Mouse (Mus musculus): ENCODE measurements around the gene Ube2cbp. TPM values are rescaled to one million over a fixed set of nuclear protein-coding genes. Genes with fewer than 3 reads are reported as not detected.

Gene Ube2cbp
- polyA plus RNA-seq, 1 experiment from 2014 or later = 6.0 TPM

DNA sequence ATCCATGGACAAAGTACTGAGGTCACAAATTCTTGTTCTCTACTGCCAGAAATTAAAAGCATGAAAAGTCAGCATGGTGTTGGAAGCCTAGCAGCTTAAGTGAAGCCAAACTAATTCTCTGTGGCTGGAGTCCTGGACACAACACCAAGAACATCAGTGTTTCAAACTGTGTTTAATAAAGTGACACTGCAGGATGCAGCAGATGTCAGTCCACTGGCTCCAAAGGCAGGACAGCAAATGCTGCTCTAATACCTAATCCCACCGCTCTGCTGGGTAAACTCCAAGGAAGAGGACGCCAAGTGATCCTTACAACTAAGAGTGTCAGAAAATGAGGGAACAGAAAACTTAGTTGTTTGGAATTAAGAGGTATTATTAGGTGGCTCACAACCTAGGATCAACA is 158.2 kb downstream of the Ube2cbp start:
- H3K4me3 ChIP-seq = no peak overlapping the region

DNA sequence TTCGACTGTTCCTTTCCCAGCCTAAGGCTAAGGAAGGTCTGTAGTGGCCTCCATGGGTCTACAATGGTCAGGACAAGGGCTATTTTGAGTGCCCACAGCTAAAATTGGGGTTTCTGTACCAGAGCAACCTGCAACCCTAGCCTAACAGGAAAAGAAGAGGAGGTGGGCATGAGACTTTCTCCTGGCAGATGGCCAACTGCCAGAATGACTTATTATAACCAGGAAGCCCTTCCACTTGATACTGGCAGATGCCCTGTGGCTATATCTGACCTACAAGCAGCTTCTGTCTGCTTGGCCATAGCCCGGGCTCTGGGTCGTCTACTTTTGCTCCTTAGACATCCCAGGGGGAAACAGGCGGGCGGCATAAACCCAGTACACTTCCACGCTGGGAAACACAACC is 163.3 kb downstream of the Ube2cbp start:
- no peak overlapping the region for H3K9ac ChIP-seq
- H3K9me3 ChIP-seq (replicated peaks) = no peaks in the 10 kb centered on the region
- no peak for ATAC-seq
- H3K27ac ChIP-seq = no peak overlapping the region
- no peaks in the 10 kb centered on the region for H3K36me3 ChIP-seq (ENCODE audit: poor library complexity, severe bottlenecking)
- H3K4me1 ChIP-seq = peaks cover 6% of the 10 kb centered on the region
- H3K4me3 ChIP-seq = no peak overlapping the region
- H3K27me3 ChIP-seq = no peaks in the 10 kb centered on the region
- WGBS = 93% methylated on average over 6 of the region's 6 CpGs
- H3K4me2 ChIP-seq = no peak overlapping the region

More for the DNA sequence above, 158.2 kb downstream of the Ube2cbp start:
- no peak for ATAC-seq
- H3K36me3 ChIP-seq (ENCODE audit: poor library complexity, severe bottlenecking) = no peaks in the 10 kb centered on the region
- no peak overlapping the region for H3K27ac ChIP-seq
- H3K9me3 ChIP-seq (replicated peaks) = no peaks in the 10 kb centered on the region
- H3K27me3 ChIP-seq = no peaks in the 10 kb centered on the region
- H3K4me1 ChIP-seq = no peaks in the 10 kb centered on the region
- 87% methylated on average over 2 of the region's 2 CpGs for WGBS
- no peak overlapping the region for H3K9ac ChIP-seq
- H3K4me2 ChIP-seq = no peak overlapping the region

DNA sequence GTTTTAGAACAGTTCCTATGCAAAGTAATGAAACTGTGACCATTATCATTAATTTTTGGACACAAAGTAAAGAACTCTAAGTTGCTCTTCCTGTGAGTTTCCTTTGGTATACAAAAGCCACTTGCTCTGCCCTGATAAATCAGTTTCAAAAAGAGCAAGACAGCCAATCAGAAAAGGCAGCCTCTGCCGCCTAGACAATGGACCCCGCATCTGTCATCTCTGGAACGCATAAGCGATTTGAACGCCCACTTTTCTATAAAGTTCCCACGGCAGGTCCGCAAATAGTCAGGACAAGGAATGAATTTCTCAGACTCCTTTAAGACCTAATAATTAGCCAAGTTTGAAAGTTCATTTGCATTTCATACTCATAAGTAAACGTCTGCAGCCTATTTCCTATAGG is 166.2 kb downstream of the Ube2cbp start:
- peaks cover 6% of the 10 kb centered on the region for H3K4me1 ChIP-seq
- no peak overlapping the region for H3K4me3 ChIP-seq
- H3K27me3 ChIP-seq = no peaks in the 10 kb centered on the region
- H3K36me3 ChIP-seq (ENCODE audit: poor library complexity, severe bottlenecking) = no peaks in the 10 kb centered on the region
- WGBS = 30% methylated on average over 8 of the region's 8 CpGs
- no peaks in the 10 kb centered on the region for H3K9me3 ChIP-seq (replicated peaks)
- H3K4me2 ChIP-seq = no peak overlapping the region
- no peak overlapping the region for H3K27ac ChIP-seq
- 0 out of 2 replicates have a peak, but pooled peaks have one; percentile 30 for ATAC-seq
- H3K9ac ChIP-seq = no peak overlapping the region

DNA sequence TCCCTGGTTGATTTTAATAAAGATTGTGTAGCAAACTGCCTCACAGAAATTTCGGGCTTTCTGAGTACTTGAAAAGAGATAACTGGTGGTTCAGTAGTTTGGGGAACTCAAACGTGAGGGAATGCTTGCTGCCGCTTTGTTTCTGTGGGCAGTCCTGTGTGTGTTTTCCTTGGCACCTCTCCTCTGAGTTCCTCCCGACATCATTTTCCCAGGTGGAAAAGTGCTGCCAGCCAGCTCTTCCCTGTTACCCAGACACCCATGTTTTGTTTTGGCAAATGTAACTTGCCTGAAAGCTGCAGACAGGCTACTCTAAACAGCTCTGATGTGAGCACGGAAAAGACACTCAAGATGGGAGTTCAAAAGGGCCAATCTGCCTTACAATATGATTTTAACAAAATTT is 166.6 kb downstream of the Ube2cbp start:
- Histone ChIP-seq H3K4me1 (peaks cover 6% of the 10 kb centered on the region), H3K4me3 (no peak overlapping the region), H3K9me3 (replicated peaks) (no peaks in the 10 kb centered on the region), H3K36me3 (ENCODE audit: poor library complexity, severe bottlenecking) (no peaks in the 10 kb centered on the region), H3K27me3 (no peaks in the 10 kb centered on the region), H3K27ac (no peak overlapping the region), H3K9ac (no peak overlapping the region), H3K4me2 (no peak overlapping the region)
- ATAC-seq = no peak
- WGBS = 25% methylated on average over 5 of the region's 5 CpGs

DNA sequence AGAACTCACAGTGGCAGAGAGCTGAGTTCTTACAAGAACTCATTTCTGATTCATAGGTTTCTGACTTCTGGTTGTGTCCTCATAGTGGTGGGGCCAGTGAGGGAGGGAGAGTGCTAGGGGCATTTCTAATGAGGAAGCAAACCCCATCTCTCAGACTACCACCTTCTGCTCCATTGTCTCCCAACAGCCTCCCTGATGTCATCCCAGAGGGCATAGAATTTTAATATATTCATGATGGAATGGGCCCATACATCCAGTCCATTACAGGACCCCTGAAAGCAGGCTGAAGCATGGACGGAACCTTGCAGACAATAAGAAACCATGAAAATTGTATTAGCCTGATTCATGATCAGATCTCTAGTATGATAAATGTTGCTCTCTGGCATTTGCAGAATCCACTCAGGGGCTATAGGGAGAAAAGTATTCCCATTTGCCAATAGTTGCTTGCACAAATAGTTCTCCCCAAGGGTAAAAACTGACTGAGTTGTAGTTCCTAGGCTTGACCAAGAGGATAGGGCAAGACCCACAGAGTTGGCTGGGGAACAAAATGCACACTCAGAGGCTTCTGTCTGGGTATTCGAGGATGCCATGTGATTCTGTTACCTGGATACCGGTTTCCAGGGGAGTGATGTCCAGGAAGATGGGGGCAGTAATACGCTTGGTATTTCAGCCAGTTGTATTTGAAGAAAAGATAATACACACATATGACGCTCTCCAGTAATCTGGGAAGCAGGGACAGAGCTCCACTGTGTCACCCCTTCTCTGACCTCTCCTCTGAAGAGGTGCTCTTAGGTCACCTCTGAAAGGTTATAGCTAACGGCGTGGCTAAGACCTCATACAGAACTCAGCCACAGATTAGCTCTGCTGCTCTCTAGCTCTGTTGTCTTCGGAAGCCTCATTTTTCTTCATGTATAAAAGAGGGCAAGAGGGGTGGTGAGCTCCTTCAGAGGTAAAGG is 167.8 kb downstream of the Ube2cbp start:
- no peaks in the 10 kb centered on the region for H3K36me3 ChIP-seq (ENCODE audit: poor library complexity, severe bottlenecking)
- ATAC-seq = no peak
- peaks cover 6% of the 10 kb centered on the region for H3K4me1 ChIP-seq
- 75% methylated on average over 8 of the region's 8 CpGs for WGBS
- no peak overlapping the region for H3K4me3 ChIP-seq
- H3K27me3 ChIP-seq = no peaks in the 10 kb centered on the region
- H3K27ac ChIP-seq = no peak overlapping the region
- no peak overlapping the region; the same call in 1 of the 2 replicates for H3K9ac ChIP-seq
- no peaks in the 10 kb centered on the region for H3K9me3 ChIP-seq (replicated peaks)
- H3K4me2 ChIP-seq = no peak overlapping the region

DNA sequence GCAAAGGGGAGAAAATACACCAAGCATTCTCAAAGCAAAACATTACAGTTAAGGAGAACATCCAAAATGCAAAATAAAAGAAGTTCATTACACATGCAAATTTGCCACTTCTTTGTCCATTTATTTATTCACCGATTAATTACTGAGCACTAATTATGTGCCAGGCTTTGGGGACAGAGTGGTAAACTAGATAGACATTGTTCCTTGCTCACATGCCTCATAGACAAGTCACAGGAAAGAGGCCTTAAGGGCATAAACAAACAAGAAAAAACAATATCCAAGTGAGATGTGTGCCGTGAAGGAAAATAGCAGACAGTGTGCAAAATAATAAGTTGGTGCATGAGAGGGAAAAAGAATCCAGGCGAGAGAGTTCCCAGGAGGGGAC is 177.2 kb downstream of the Ube2cbp start:
- Histone ChIP-seq H3K4me1 (peaks cover 19% of the 10 kb centered on the region), H3K4me2 (peak overlapping the region; percentile 6), H3K27ac (peak overlapping the region; percentile 3), H3K9ac (no peak overlapping the region), H3K27me3 (no peaks in the 10 kb centered on the region), H3K4me3 (no peak overlapping the region), H3K36me3 (ENCODE audit: poor library complexity, severe bottlenecking) (no peaks in the 10 kb centered on the region), H3K9me3 (replicated peaks) (no peaks in the 10 kb centered on the region; the same call in 1 of the 2 replicates)
- ATAC-seq = peak; percentile 74
- 22% methylated on average over 3 of the region's 3 CpGs for WGBS

DNA sequence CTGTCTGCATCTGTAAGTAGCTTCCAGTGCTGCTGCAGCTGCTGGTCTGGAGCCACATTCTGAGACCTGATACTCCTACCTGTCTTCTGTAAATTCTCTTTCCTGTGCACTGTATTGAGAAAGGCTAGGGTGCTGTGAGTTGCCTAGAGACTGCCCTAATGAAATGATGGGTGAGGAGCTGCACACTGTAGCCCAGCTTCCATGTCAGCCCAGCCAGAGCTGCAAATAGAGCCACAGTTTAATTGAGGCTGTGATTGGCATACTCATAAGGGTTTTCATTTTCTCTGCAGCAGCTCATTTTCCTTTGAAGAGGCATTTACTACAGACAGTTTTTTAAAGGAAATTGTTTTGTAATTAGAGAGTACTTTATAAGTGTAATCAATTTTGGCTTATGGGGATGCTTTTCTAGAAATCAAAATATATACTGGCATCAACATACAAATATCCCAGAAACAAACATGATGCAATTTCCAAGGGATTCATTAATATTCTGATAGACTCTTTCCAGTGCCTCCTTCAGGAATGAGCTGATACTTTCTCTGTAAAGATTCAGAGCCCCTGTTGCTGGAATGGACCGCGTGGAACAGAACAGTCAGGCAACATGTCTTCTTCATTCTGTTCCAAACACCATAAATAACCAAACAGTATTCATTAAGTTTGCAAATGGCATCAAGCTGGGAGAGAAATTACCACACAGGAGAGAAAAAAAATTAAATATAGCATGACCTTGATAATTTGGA is 177.8 kb downstream of the Ube2cbp start:
- Histone ChIP-seq H3K9ac (no peak overlapping the region), H3K4me3 (no peak overlapping the region), H3K4me2 (peak overlapping the region; percentile 6; the same call in 1 of the 2 replicates), H3K4me1 (peaks cover 19% of the 10 kb centered on the region), H3K27me3 (no peaks in the 10 kb centered on the region), H3K27ac (peak overlapping the region; percentile 67), H3K9me3 (replicated peaks) (no peaks in the 10 kb centered on the region; the same call in 1 of the 2 replicates), H3K36me3 (ENCODE audit: poor library complexity, severe bottlenecking) (no peaks in the 10 kb centered on the region)
- WGBS = 33% methylated on average over 2 of the region's 2 CpGs
- peak; percentile 94 for ATAC-seq

DNA sequence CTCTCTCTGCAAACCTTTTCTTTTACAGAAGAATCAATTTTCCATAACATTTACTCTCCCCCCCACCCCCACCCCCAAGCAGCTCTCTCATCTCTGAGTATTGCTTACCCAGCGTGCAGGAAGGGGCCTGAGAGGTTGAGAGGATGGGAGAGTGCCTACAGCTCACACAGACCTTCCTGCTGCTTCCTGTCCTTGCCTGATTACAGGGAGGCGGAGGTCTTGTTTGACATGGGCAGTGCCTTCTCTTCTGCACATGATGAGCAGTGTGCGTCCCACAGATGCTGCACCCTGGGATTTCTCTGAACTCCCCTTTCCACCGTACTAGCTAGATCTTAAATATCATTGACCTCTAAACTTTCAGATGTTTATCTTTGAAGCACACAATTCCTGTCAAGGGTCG is 182.2 kb downstream of the Ube2cbp start:
- H3K36me3 ChIP-seq (ENCODE audit: poor library complexity, severe bottlenecking) = no peaks in the 10 kb centered on the region
- ATAC-seq = no peak
- no peaks in the 10 kb centered on the region for H3K27me3 ChIP-seq
- no peak overlapping the region for H3K27ac ChIP-seq
- H3K4me3 ChIP-seq = no peak overlapping the region
- H3K4me1 ChIP-seq = peaks cover 9% of the 10 kb centered on the region
- no peak overlapping the region for H3K4me2 ChIP-seq
- no peaks in the 10 kb centered on the region; the same call in 1 of the 2 replicates for H3K9me3 ChIP-seq (replicated peaks)
- WGBS = 79% methylated on average over 5 of the region's 5 CpGs
- H3K9ac ChIP-seq = no peak overlapping the region

DNA sequence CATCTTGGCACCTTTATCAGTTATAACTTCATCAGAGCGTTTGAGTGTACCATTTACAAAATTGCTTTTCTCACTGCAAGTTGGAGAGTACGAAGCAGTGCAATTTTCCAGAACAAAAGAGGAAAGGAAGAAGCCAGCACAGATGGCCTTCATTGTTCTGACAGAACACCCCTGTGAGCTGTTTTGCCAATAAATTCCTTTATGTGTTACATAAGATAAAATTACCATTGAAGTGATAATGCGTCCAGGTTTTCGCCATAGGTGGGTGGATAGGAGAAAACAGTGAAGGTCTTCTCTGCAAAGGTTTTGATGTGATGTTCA is 183.6 kb downstream of the Ube2cbp start:
- Histone ChIP-seq H3K27me3 (no peaks in the 10 kb centered on the region), H3K4me2 (no peak overlapping the region), H3K9me3 (replicated peaks) (no peaks in the 10 kb centered on the region; the same call in 1 of the 2 replicates), H3K27ac (no peak overlapping the region; the same call in 1 of the 2 replicates), H3K4me3 (no peak overlapping the region), H3K9ac (no peak overlapping the region), H3K36me3 (ENCODE audit: poor library complexity, severe bottlenecking) (no peaks in the 10 kb centered on the region), H3K4me1 (no peaks in the 10 kb centered on the region)
- WGBS = 58% methylated on average over 4 of the region's 4 CpGs
- ATAC-seq = no peak

DNA sequence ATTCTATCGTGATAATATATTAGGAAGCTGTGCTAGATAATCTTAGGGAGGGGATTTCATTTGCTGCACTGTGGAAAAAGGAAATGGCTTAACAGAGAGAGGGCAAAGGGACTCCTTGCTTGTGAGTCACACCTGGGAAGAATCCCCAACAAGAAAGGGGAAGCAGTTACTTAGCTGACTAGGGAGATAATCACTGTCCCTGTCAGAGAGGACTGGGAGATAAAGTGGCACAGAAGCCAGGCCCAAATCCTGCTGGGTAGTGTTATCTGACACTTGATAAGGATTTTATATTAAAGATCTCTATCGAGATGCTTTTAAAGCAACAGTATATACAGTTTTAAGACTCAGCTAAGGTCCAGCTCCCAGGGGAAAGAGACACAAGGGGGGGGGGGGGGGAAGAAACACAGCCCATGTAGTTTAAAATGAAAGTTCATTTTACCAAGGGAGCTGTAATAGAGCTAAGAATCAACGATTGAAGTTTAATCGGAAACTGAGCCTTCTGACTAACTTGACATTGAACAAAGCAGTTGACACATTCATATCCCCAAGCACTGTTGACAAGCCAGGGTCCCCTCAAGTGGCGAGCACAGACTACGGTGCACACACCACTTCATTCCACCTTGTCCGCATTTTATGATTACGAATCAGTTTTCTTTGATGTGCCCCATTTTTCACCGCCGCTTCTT is 184.1 kb downstream of the Ube2cbp start:
- no peaks in the 10 kb centered on the region for H3K36me3 ChIP-seq (ENCODE audit: poor library complexity, severe bottlenecking)
- H3K4me1 ChIP-seq = no peaks in the 10 kb centered on the region
- no peak overlapping the region for H3K27ac ChIP-seq
- H3K4me2 ChIP-seq = no peak overlapping the region
- no peak for ATAC-seq
- H3K27me3 ChIP-seq = no peaks in the 10 kb centered on the region
- WGBS = 87% methylated on average over 10 of the region's 10 CpGs
- H3K9me3 ChIP-seq (replicated peaks) = no peaks in the 10 kb centered on the region; the same call in 1 of the 2 replicates
- H3K4me3 ChIP-seq = no peak overlapping the region
- no peak overlapping the region for H3K9ac ChIP-seq

DNA sequence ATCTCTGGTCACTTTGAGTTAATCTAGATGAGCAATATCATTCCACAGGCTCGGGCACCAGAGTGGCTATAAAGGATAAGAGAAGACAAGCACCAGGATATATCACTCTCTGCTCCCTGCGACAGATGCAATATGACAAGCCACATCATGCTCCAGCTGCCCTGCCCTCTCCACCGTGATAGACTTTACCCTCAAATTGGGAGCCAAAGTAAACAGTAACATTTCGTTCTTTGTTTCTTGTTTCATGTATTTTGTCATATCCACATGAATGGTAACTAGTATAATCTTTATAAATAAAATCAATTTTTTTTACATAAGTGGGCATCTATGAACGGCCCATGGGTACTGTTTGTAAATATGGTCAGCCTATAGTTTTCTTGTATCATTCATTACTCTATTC is 195.2 kb downstream of the Ube2cbp start:
- no peak overlapping the region for H3K4me2 ChIP-seq
- WGBS = 94% methylated on average over 5 of the region's 5 CpGs
- no peaks in the 10 kb centered on the region for H3K9me3 ChIP-seq (replicated peaks)

DNA sequence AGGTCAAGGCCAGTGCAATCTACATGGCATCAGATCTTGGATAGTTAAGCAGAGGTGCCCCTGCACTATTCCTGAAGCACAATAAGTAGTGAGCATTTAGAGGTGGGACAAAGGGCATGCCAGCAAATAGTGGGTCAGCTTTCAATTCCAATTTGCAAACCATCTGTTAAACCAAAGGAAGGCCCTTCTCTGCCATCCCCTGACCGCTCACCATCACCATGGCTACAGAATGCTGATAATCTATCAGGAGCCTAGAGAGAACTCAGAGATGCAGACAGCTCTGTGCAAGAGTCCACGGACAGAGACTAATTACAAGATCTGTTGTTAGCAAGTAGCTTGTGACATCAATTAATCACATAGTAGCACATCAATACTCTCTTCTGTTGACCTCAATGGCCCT is 198.1 kb downstream of the Ube2cbp start:
- H3K4me1 ChIP-seq = no peaks in the 10 kb centered on the region
- no peak overlapping the region for H3K4me3 ChIP-seq
- H3K27me3 ChIP-seq = no peaks in the 10 kb centered on the region
- no peak overlapping the region for H3K4me2 ChIP-seq
- H3K9ac ChIP-seq = no peak overlapping the region
- no peaks in the 10 kb centered on the region for H3K36me3 ChIP-seq (ENCODE audit: poor library complexity, severe bottlenecking)
- 41% methylated on average over 2 of the region's 2 CpGs for WGBS
- no peaks in the 10 kb centered on the region for H3K9me3 ChIP-seq (replicated peaks)
- ATAC-seq = no peak
- H3K27ac ChIP-seq = no peak overlapping the region

More for the DNA sequence above, 195.2 kb downstream of the Ube2cbp start:
- Histone ChIP-seq H3K4me1 (no peaks in the 10 kb centered on the region), H3K4me3 (no peak overlapping the region), H3K36me3 (ENCODE audit: poor library complexity, severe bottlenecking) (no peaks in the 10 kb centered on the region), H3K9ac (no peak overlapping the region), H3K27ac (no peak overlapping the region), H3K27me3 (no peaks in the 10 kb centered on the region)
- no peak for ATAC-seq
